Mouse (Mus musculus) layer of hippocampus, adult 9-11 months (tissue): Measurements from ENCODE around the gene Pcgf2.
"Not testable (repeated sequence)": the region's sequence is repeated elsewhere in the genome, so short reads cannot be mapped to it uniquely, and the experiment has no call there.

Experiments
- DNase-seq: peaks from one replicate; pipeline ENCODE4 v3.0.0; 2022

Pcgf2 gene

GRCm38 (mm10) chr11:97664771-97665240 lies 35.5 kb downstream of the Pcgf2 start:
- DNase-seq: no peak

GRCm38 (mm10) chr11:97664339-97664665 lies 36.0 kb downstream of the Pcgf2 start:
- DNase-seq: no peak

GRCm38 (mm10) chr11:97663528-97664338 lies 36.6 kb downstream of the Pcgf2 start:
- DNase-seq: no peak

- DNase-seq: peak; percentile 75
These were observed 37.3 kb downstream of the Pcgf2 start, which contains the start of gene Mllt6 for GRCm38 (mm10) chr11:97662893-97663527. Gene Mllt6, plus strand, starts transcription at chr11:97663414.

GRCm38 (mm10) chr11:97662207-97662892 lies 37.9 kb downstream of the Pcgf2 start:
- no peak for DNase-seq

GRCm38 (mm10) chr11:97661648-97662133 lies 38.6 kb downstream of the Pcgf2 start:
- DNase-seq: no peak

GRCm38 (mm10) chr11:97660734-97661647 lies 39.3 kb downstream of the Pcgf2 start:
- no peak for DNase-seq

GRCm38 (mm10) chr11:97659990-97660714 lies 40.1 kb downstream of the Pcgf2 start:
- DNase-seq: peak; percentile 79

GRCm38 (mm10) chr11:97659267-97659989 lies 40.9 kb downstream of the Pcgf2 start:
- DNase-seq: no peak

GRCm38 (mm10) chr11:97658751-97659266 lies 41.5 kb downstream of the Pcgf2 start:
- DNase-seq: no peak

- DNase-seq: not testable (repeated sequence)
These were observed 42.3 kb downstream of the Pcgf2 start for GRCm38 (mm10) chr11:97657967-97658366.

- no peak for DNase-seq
These were observed 42.9 kb downstream of the Pcgf2 start for GRCm38 (mm10) chr11:97657184-97657945.

GRCm38 (mm10) chr11:97656269-97656971 lies 43.9 kb downstream of the Pcgf2 start:
- no peak for DNase-seq

GRCm38 (mm10) chr11:97654210-97654609 lies 46.1 kb downstream of the Pcgf2 start:
- DNase-seq: no peak

GRCm38 (mm10) chr11:97653376-97653775 lies 46.9 kb downstream of the Pcgf2 start:
- not testable (repeated sequence) for DNase-seq

- no peak for DNase-seq
These were observed 50.0 kb downstream of the Pcgf2 start for GRCm38 (mm10) chr11:97650341-97650740.

GRCm38 (mm10) chr11:97648541-97648940 lies 51.8 kb downstream of the Pcgf2 start:
- not testable (repeated sequence) for DNase-seq

- DNase-seq: no peak
These were observed 55.5 kb downstream of the Pcgf2 start for GRCm38 (mm10) chr11:97644834-97645233.

- no peak for DNase-seq
These were observed 56.8 kb downstream of the Pcgf2 start for GRCm38 (mm10) chr11:97643380-97644055.
